Mouse (Mus musculus): ENCODE measurements around the gene Dnaja4. TPM values are rescaled to one million over a fixed set of nuclear protein-coding genes. Genes with fewer than 3 reads are reported as not detected.
A peak's percentile ranks its signal among the peaks of the same experiment; 100 is the strongest.

Gene Dnaja4
- polyA plus RNA-seq, 1 experiment from 2014 or later = 11.7 TPM

DNA sequence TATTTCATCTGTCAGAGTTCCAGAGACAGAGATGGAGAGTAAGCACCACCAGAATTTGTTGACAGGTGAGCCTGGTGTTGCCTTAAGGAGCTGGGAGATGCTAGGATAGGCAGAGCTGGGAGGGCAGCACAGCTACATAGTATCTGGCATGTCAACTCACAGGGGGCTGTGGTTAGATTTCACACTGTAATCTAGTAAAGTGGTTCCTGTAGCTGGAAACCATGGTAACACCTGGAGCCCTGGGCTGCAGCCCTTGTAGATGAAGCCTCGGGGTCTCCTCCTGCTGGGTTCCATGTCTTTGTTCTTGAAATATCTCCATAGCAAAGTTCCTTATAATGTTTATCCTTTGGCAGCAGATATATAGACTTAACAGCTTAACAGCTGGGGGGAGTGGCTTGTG is 6.9 kb downstream of the Dnaja4 start:
- Histone ChIP-seq H3K9me3 (ENCODE audit: control insufficient read depth, low read length) (no peaks in the 10 kb centered on the region), H3K9ac (ENCODE audit: low read depth, low read length) (no peak overlapping the region), H3K36me3 (ENCODE audit: control insufficient read depth, insufficient read depth, low read length) (peaks cover under 1% of the 10 kb centered on the region; the same call in 1 of the 2 replicates), H3K27ac (ENCODE audit: low read depth, low read length) (no peak overlapping the region), H3K4me3 (ENCODE audit: low read depth, low read length) (no peak overlapping the region), H3K27me3 (replicated peaks; ENCODE audit: control insufficient read depth, insufficient read depth, low read length) (peaks cover 12% of the 10 kb centered on the region), H3K4me2 (no peak overlapping the region), H3K4me1 (replicated peaks; ENCODE audit: control insufficient read depth, insufficient read depth, low read length) (peaks cover 35% of the 10 kb centered on the region)
- ATAC-seq (replicated peaks; ENCODE audit: low FRiP score) (peak; percentile 20; the same call in 1 of the 2 replicates), DNase-seq (ENCODE audit: low spot score) (no peak)
- 21% methylated on average over 1 of the region's 1 CpGs for WGBS

DNA sequence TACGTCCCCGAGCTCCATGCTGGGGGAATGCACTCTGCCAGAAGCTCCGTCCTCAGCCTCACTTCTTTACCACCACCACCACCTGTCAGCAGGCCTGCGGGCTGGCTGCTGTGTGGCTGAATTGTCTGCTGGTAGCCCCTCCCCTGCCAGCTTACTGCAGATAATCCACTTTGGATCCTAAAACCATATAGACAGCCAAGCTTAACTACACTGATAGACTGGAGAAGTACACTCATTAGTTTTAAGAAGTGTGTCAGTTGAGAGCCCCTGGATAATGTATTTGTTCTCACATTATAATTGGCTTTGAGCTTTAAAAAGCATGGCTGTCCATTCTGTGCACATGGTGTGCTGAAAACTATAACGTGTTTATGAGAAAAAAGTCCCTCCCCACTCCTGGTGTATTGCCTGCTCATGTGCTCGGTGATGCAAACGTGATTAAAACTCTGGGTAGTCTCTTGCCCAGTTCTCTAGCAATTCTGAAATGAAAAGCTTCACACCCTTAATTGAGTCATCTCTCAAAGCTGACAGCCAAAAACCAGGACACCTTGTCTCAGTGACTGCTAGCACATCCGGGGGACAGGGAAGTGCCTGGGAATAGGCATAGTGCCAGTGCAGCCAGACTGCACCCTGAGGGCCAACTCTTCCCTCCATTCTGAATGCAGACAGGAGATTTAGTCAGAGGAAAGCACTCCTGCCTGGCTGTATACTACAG is 8.8 kb downstream of the Dnaja4 start:
- 66% methylated on average over 8 of the region's 8 CpGs for WGBS
- no peak overlapping the region for H3K9ac ChIP-seq (ENCODE audit: low read depth, low read length)
- peaks cover 7% of the 10 kb centered on the region; the same call in 1 of the 2 replicates for H3K36me3 ChIP-seq (ENCODE audit: control insufficient read depth, insufficient read depth, low read length)

DNA sequence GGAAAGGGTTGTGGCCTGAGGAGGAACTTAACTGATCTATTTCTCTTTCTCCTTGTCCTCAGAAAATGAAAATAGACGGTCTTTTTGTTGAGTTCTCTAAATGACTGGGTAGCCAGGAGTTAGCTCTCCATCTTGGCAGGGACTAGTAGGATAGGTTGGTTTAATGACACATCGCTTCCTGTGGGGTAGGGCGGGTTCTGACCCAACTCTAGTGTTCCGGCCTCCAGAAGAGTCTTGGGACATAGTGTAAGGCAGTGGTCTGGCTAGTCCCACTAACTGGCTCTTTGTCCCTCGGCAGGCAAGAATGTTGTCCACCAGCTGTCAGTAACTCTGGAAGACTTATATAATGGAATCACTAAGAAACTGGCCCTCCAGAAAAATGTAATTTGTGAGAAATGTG is 9.4 kb downstream of the Dnaja4 start:
- Histone ChIP-seq H3K36me3 (ENCODE audit: control insufficient read depth, insufficient read depth, low read length) (peaks cover 7% of the 10 kb centered on the region; the same call in 1 of the 2 replicates), H3K4me1 (replicated peaks; ENCODE audit: control insufficient read depth, insufficient read depth, low read length) (peaks cover 31% of the 10 kb centered on the region), H3K27me3 (replicated peaks; ENCODE audit: control insufficient read depth, insufficient read depth, low read length) (no peaks in the 10 kb centered on the region), H3K4me3 (ENCODE audit: low read depth, low read length) (no peak overlapping the region), H3K4me2 (no peak overlapping the region), H3K9ac (ENCODE audit: low read depth, low read length) (no peak overlapping the region), H3K9me3 (ENCODE audit: control insufficient read depth, low read length) (no peaks in the 10 kb centered on the region), H3K27ac (ENCODE audit: low read depth, low read length) (no peak overlapping the region)
- DNase-seq (ENCODE audit: low spot score) = no peak
- ATAC-seq (replicated peaks; ENCODE audit: low FRiP score) = no peak
- 87% methylated on average over 5 of the region's 5 CpGs for WGBS

More for the DNA sequence above, 8.8 kb downstream of the Dnaja4 start:
- no peaks in the 10 kb centered on the region for H3K9me3 ChIP-seq (ENCODE audit: control insufficient read depth, low read length)
- H3K4me3 ChIP-seq (ENCODE audit: low read depth, low read length) = no peak overlapping the region
- ATAC-seq (replicated peaks; ENCODE audit: low FRiP score) (no peak), DNase-seq (ENCODE audit: low spot score) (no peak)
- no peak overlapping the region for H3K27ac ChIP-seq (ENCODE audit: low read depth, low read length)
- no peak overlapping the region for H3K4me2 ChIP-seq
- peaks cover 32% of the 10 kb centered on the region for H3K4me1 ChIP-seq (replicated peaks; ENCODE audit: control insufficient read depth, insufficient read depth, low read length)
- H3K27me3 ChIP-seq (replicated peaks; ENCODE audit: control insufficient read depth, insufficient read depth, low read length) = no peaks in the 10 kb centered on the region

DNA sequence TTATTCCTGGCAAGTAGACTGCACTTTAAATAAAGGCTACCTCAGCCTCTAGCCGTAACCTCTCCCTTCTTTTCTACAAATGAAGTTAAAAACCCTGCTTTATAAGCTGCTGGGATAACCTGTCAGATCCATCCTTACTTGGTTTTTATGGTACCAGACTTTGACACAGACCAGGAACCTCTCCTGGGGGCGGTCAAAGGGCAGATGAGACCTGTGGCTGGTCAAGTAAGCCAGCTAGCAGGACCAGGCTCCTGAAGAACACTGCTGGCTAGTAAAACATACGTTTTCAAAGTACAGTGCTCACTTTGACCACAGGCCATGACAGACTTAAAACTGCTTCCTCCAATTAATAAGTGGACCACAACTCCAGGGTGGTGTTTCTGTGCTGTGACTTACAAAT is 17.1 kb downstream of the Dnaja4 start:
- Histone ChIP-seq H3K4me1 (replicated peaks; ENCODE audit: control insufficient read depth, insufficient read depth, low read length) (no peaks in the 10 kb centered on the region), H3K4me3 (ENCODE audit: low read depth, low read length) (no peak overlapping the region), H3K9me3 (ENCODE audit: control insufficient read depth, low read length) (no peaks in the 10 kb centered on the region), H3K4me2 (no peak overlapping the region), H3K9ac (ENCODE audit: low read depth, low read length) (no peak overlapping the region), H3K36me3 (ENCODE audit: control insufficient read depth, insufficient read depth, low read length) (peaks cover 29% of the 10 kb centered on the region), H3K27ac (ENCODE audit: low read depth, low read length) (no peak overlapping the region), H3K27me3 (replicated peaks; ENCODE audit: control insufficient read depth, insufficient read depth, low read length) (no peaks in the 10 kb centered on the region)
- 86% methylated on average over 3 of the region's 3 CpGs for WGBS
- no peak for DNase-seq (ENCODE audit: low spot score)
- no peak for ATAC-seq (replicated peaks; ENCODE audit: low FRiP score)

DNA sequence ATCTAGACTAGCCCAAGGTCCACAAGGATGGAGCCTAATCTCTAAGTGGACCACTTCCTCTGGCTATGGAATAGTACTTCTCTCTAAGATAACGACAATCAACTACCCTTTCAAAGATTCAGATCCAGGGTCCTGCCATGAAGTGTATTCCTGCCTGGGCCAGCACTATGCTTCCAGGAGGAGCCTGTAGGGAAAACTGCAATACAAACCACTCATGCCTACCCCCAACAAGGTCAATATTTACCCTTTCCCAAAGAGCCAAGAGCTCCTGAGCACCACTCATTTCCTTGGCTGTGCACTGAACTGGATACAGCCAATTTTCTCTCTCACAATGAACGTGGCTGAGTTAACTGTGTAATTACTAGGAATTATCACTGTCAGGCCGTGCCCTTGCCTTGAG is 18.9 kb downstream of the Dnaja4 start:
- WGBS = 75% methylated on average over 3 of the region's 3 CpGs
- DNase-seq (ENCODE audit: low spot score) (no peak), ATAC-seq (replicated peaks; ENCODE audit: low FRiP score) (no peak)
- peaks cover 31% of the 10 kb centered on the region for H3K36me3 ChIP-seq (ENCODE audit: control insufficient read depth, insufficient read depth, low read length)
- H3K27ac ChIP-seq (ENCODE audit: low read depth, low read length) = no peak overlapping the region
- no peaks in the 10 kb centered on the region for H3K27me3 ChIP-seq (replicated peaks; ENCODE audit: control insufficient read depth, insufficient read depth, low read length)
- no peaks in the 10 kb centered on the region for H3K9me3 ChIP-seq (ENCODE audit: control insufficient read depth, low read length)
- no peak overlapping the region for H3K9ac ChIP-seq (ENCODE audit: low read depth, low read length)
- H3K4me3 ChIP-seq (ENCODE audit: low read depth, low read length) = no peak overlapping the region
- no peaks in the 10 kb centered on the region for H3K4me1 ChIP-seq (replicated peaks; ENCODE audit: control insufficient read depth, insufficient read depth, low read length)
- H3K4me2 ChIP-seq = no peak overlapping the region

DNA sequence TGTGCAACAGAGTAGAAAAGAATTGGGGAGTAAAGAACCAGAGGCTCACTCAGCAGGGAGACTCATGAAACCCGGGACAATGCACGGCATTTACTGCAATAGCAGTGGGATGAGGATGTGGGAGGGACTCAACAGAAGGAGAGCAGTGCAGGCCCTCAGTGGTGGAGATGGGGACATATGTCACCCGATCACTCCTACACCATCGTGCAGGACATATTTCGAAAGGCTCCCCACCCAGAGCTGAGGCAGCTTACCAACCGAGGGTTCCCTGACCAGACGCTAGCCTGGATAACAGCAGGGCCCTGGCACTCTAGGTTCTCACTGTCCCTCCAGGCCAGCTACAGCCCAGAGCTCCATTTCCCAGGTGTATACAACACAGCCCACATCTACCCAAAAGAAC is 23.5 kb downstream of the Dnaja4 start:
- no peak overlapping the region for H3K4me2 ChIP-seq
- H3K36me3 ChIP-seq (ENCODE audit: control insufficient read depth, insufficient read depth, low read length) = peaks cover 47% of the 10 kb centered on the region
- H3K4me1 ChIP-seq (replicated peaks; ENCODE audit: control insufficient read depth, insufficient read depth, low read length) = no peaks in the 10 kb centered on the region
- no peak overlapping the region for H3K9ac ChIP-seq (ENCODE audit: low read depth, low read length)
- 87% methylated on average over 7 of the region's 7 CpGs for WGBS
- DNase-seq (ENCODE audit: low spot score) = no peak
- no peak overlapping the region for H3K27ac ChIP-seq (ENCODE audit: low read depth, low read length)
- H3K27me3 ChIP-seq (replicated peaks; ENCODE audit: control insufficient read depth, insufficient read depth, low read length) = no peaks in the 10 kb centered on the region
- no peak for ATAC-seq (replicated peaks; ENCODE audit: low FRiP score)
- no peaks in the 10 kb centered on the region for H3K9me3 ChIP-seq (ENCODE audit: control insufficient read depth, low read length)
- no peak overlapping the region for H3K4me3 ChIP-seq (ENCODE audit: low read depth, low read length)

DNA sequence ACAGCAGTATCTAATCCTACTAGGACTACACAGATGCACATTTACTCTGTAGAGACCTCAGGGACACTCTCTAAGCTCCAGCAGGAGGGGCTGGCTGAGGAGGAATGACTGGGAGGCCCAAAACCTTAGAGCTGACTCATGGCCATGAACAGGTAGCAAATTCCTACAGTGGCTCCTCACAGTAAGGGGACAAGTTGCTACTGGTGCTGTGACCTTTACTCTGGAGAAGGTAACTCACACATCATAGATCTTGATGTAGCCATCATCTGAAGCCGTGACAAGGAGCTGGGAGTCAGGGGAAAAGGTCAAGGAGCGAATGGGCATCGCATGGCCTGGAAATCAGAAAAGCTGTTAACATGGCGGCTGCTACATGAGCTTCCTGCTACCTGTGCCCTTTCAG is 23.9 kb downstream of the Dnaja4 start:
- 95% methylated on average over 4 of the region's 4 CpGs for WGBS
- Histone ChIP-seq H3K27me3 (replicated peaks; ENCODE audit: control insufficient read depth, insufficient read depth, low read length) (no peaks in the 10 kb centered on the region), H3K4me2 (no peak overlapping the region), H3K9me3 (ENCODE audit: control insufficient read depth, low read length) (no peaks in the 10 kb centered on the region), H3K27ac (ENCODE audit: low read depth, low read length) (no peak overlapping the region), H3K9ac (ENCODE audit: low read depth, low read length) (no peak overlapping the region), H3K36me3 (ENCODE audit: control insufficient read depth, insufficient read depth, low read length) (peaks cover 50% of the 10 kb centered on the region), H3K4me1 (replicated peaks; ENCODE audit: control insufficient read depth, insufficient read depth, low read length) (no peaks in the 10 kb centered on the region), H3K4me3 (ENCODE audit: low read depth, low read length) (no peak overlapping the region)
- ATAC-seq (replicated peaks; ENCODE audit: low FRiP score) = no peak
- no peak for DNase-seq (ENCODE audit: low spot score)

DNA sequence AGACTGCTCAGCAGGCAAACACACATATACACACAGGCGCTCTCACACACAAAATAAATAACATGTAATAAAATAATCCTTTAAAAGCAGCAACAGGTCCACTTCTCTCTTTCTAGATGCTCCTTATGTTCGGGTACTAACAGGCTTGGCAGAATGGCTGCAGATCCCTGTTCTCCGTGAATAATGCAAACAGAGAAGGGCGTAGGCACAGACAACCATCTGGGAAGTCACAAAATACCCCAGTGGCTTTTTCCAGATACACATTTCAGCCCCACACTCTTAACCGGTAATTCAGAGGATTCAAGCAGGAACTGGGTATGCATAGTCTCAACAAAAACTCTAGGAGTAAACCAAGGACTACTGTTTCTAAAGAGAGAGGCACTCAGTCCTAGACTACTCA is 27.6 kb downstream of the Dnaja4 start:
- H3K4me1 ChIP-seq (replicated peaks; ENCODE audit: control insufficient read depth, insufficient read depth, low read length) = no peaks in the 10 kb centered on the region
- peaks cover 60% of the 10 kb centered on the region for H3K36me3 ChIP-seq (ENCODE audit: control insufficient read depth, insufficient read depth, low read length)
- no peak overlapping the region for H3K27ac ChIP-seq (ENCODE audit: low read depth, low read length)
- 86% methylated on average over 5 of the region's 5 CpGs for WGBS
- no peak overlapping the region for H3K9ac ChIP-seq (ENCODE audit: low read depth, low read length)
- H3K4me2 ChIP-seq = no peak overlapping the region
- H3K27me3 ChIP-seq (replicated peaks; ENCODE audit: control insufficient read depth, insufficient read depth, low read length) = no peaks in the 10 kb centered on the region
- no peak for DNase-seq (ENCODE audit: low spot score)
- no peaks in the 10 kb centered on the region for H3K9me3 ChIP-seq (ENCODE audit: control insufficient read depth, low read length)
- H3K4me3 ChIP-seq (ENCODE audit: low read depth, low read length) = no peak overlapping the region
- no peak for ATAC-seq (replicated peaks; ENCODE audit: low FRiP score)

DNA sequence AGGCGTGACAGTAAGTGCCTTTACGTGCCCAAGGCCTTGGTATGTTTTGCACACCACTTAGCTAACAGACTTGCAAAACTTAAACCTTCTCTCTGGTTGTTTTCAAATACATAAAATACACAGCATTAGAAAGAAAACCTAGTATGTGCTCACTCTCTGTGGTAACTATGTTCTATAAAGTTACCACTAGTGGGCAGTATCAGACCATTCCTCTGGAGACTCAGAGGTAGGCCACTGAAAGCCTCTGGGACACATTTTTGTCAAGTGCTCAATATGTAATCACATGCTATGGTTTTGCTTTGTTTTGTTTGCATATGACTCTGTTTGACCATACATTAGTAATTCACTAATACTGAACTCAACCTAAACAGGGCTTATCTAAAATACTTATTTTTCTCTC is 33.4 kb downstream of the Dnaja4 start:
- no peak overlapping the region for H3K27ac ChIP-seq (ENCODE audit: low read depth, low read length)
- no peaks in the 10 kb centered on the region for H3K9me3 ChIP-seq (ENCODE audit: control insufficient read depth, low read length)
- DNase-seq (ENCODE audit: low spot score) (no peak), ATAC-seq (replicated peaks; ENCODE audit: low FRiP score) (no peak)
- peaks cover 7% of the 10 kb centered on the region for H3K4me1 ChIP-seq (replicated peaks; ENCODE audit: control insufficient read depth, insufficient read depth, low read length)
- peak overlapping the region; percentile 80; the same call in 1 of the 2 replicates for H3K4me2 ChIP-seq
- peaks cover 21% of the 10 kb centered on the region; the same call in 1 of the 2 replicates for H3K36me3 ChIP-seq (ENCODE audit: control insufficient read depth, insufficient read depth, low read length)
- H3K9ac ChIP-seq (ENCODE audit: low read depth, low read length) = no peak overlapping the region
- WGBS = 89% methylated on average over 2 of the region's 2 CpGs
- H3K27me3 ChIP-seq (replicated peaks; ENCODE audit: control insufficient read depth, insufficient read depth, low read length) = no peaks in the 10 kb centered on the region
- no peak overlapping the region for H3K4me3 ChIP-seq (ENCODE audit: low read depth, low read length)
